Mouse (Mus musculus): ENCODE data around the gene Gtpbp3. TPM values are rescaled to one million over a fixed set of nuclear protein-coding genes. Genes with fewer than 3 reads are reported as not detected.
"Not testable (repeated sequence)": the region's sequence is repeated elsewhere in the genome, so short reads cannot be mapped to it uniquely, and the experiment has no call there.

The Gtpbp3 gene
- total and polyA plus RNA-seq, 3 experiments, result 49.4 to 50.1 TPM; not detected in 1

GRCm38 (mm10) chr8:71530735-71531467 is 43.0 kb downstream of the Gtpbp3 start:
- not testable (repeated sequence) for H3K9me3 ChIP-seq (replicated peaks; ENCODE audit: insufficient read depth, low read length); H3K79me2 ChIP-seq (ENCODE audit: control insufficient read depth, insufficient read depth, low read length, poor library complexity); H3K4me1 ChIP-seq (ENCODE audit: control insufficient read depth in 1 of 2, insufficient read depth in 2 of 2, low read length in 2 of 2); H3K4me3 ChIP-seq (ENCODE audit: control insufficient read depth in 1 of 2, insufficient read depth in 1 of 2, low read depth in 2 of 2, low read length in 2 of 2); H3K9ac ChIP-seq (ENCODE audit: control insufficient read depth, low read depth, low read length, poor library complexity, severe bottlenecking); H3K27me3 ChIP-seq (ENCODE audit: control insufficient read depth in 1 of 2, insufficient read depth in 2 of 2, low read length in 2 of 2); H3K36me3 ChIP-seq (ENCODE audit: control insufficient read depth in 1 of 2, insufficient read depth in 2 of 2, low read length in 2 of 2); H3K27ac ChIP-seq (ENCODE audit: control insufficient read depth, low read depth, low read length)
- DNase-seq (ENCODE audit: low read depth, low spot score), result peak; percentile 67
- TF ChIP-seq RAD21 (IDR thresholded peaks at IDR 0.05; ENCODE audit: low read depth, low read length), result peak; percentile 15
- TF ChIP-seq SMC3 (IDR thresholded peaks at IDR 0.05; ENCODE audit: low read depth, low read length), result peak; percentile 61
- peak; percentile 54 to 71 (median 58) for TF ChIP-seq CTCF (IDR thresholded peaks at IDR 0.05 in 2 of 3, conservative IDR thresholded peaks at IDR 0.05 in 1 of 3; ENCODE audit: control insufficient read depth in 1 of 3, insufficient read depth in 1 of 3, low read depth in 2 of 3, low read length in 3 of 3, poor library complexity in 1 of 3, severe bottlenecking in 1 of 3)
- peak; percentile 75 for TF ChIP-seq GATA1 (IDR thresholded peaks at IDR 0.05; ENCODE audit: low read depth, low read length)

GRCm38 (mm10) chr8:71534263-71534810 is 46.4 kb downstream of the Gtpbp3 start:
- DNase-seq (ENCODE audit: low read depth, low spot score), result no peak
- H3K4me3 ChIP-seq (ENCODE audit: control insufficient read depth in 1 of 2, insufficient read depth in 1 of 2, low read depth in 2 of 2, low read length in 2 of 2), result no peak overlapping the region
- TF ChIP-seq CTCF (IDR thresholded peaks at IDR 0.05 in 2 of 3, conservative IDR thresholded peaks at IDR 0.05 in 1 of 3; ENCODE audit: control insufficient read depth in 1 of 3, insufficient read depth in 1 of 3, low read depth in 2 of 3, low read length in 3 of 3, poor library complexity in 1 of 3, severe bottlenecking in 1 of 3), result peak in 2 of 3 experiments; percentile 25 to 31; a peak in 3 of 6 replicates
- TF ChIP-seq HCFC1 (IDR thresholded peaks at IDR 0.05; ENCODE audit: low read depth, low read length), result no peak
- TF ChIP-seq TBP (IDR thresholded peaks at IDR 0.05; ENCODE audit: low read depth, low read length), result no peak
- peaks cover 1% of the 10 kb centered on the region for H3K79me2 ChIP-seq (ENCODE audit: control insufficient read depth, insufficient read depth, low read length, poor library complexity)
- peaks cover 0 to 3% of the 10 kb centered on the region in 2 experiments; a peak in 1 of 4 replicates for H3K36me3 ChIP-seq (ENCODE audit: control insufficient read depth in 1 of 2, insufficient read depth in 2 of 2, low read length in 2 of 2)
- H3K27ac ChIP-seq (ENCODE audit: control insufficient read depth, low read depth, low read length), result no peak overlapping the region
- H3K27me3 ChIP-seq (ENCODE audit: control insufficient read depth in 1 of 2, insufficient read depth in 2 of 2, low read length in 2 of 2), result no peaks in the 10 kb centered on the region
- peaks cover 0 to 8% of the 10 kb centered on the region in 2 experiments; a peak in 2 of 4 replicates for H3K4me1 ChIP-seq (ENCODE audit: control insufficient read depth in 1 of 2, insufficient read depth in 2 of 2, low read length in 2 of 2)
- no peak overlapping the region for H3K9ac ChIP-seq (ENCODE audit: control insufficient read depth, low read depth, low read length, poor library complexity, severe bottlenecking)
- H3K9me3 ChIP-seq (replicated peaks; ENCODE audit: insufficient read depth, low read length), result no peaks in the 10 kb centered on the region

GRCm38 (mm10) chr8:71535663-71536062 is 47.8 kb downstream of the Gtpbp3 start:
- no peaks in the 10 kb centered on the region for H3K9me3 ChIP-seq (replicated peaks; ENCODE audit: insufficient read depth, low read length)
- peaks cover 0 to 3% of the 10 kb centered on the region in 2 experiments; a peak in 1 of 4 replicates for H3K36me3 ChIP-seq (ENCODE audit: control insufficient read depth in 1 of 2, insufficient read depth in 2 of 2, low read length in 2 of 2)
- no peak overlapping the region for H3K4me3 ChIP-seq (ENCODE audit: control insufficient read depth in 1 of 2, insufficient read depth in 1 of 2, low read depth in 2 of 2, low read length in 2 of 2)
- H3K27ac ChIP-seq (ENCODE audit: control insufficient read depth, low read depth, low read length), result no peak overlapping the region
- DNase-seq (ENCODE audit: low read depth, low spot score), result no peak
- peaks cover 0 to 8% of the 10 kb centered on the region in 2 experiments; a peak in 2 of 4 replicates for H3K4me1 ChIP-seq (ENCODE audit: control insufficient read depth in 1 of 2, insufficient read depth in 2 of 2, low read length in 2 of 2)
- no peaks in the 10 kb centered on the region for H3K27me3 ChIP-seq (ENCODE audit: control insufficient read depth in 1 of 2, insufficient read depth in 2 of 2, low read length in 2 of 2)
- no peak overlapping the region for H3K9ac ChIP-seq (ENCODE audit: control insufficient read depth, low read depth, low read length, poor library complexity, severe bottlenecking)
- H3K79me2 ChIP-seq (ENCODE audit: control insufficient read depth, insufficient read depth, low read length, poor library complexity), result peaks cover 1% of the 10 kb centered on the region
- TF ChIP-seq GATA1 (IDR thresholded peaks at IDR 0.05; ENCODE audit: low read depth, low read length) (no peak), BHLHE40 (IDR thresholded peaks at IDR 0.05; ENCODE audit: borderline replicate concordance, low read depth, low read length) (no peak), POLR2AphosphoS2 (IDR thresholded peaks at IDR 0.05; ENCODE audit: low read length) (no peak), NELFE (IDR thresholded peaks at IDR 0.05; ENCODE audit: low read depth, low read length) (no peak), MYB (IDR thresholded peaks at IDR 0.05; ENCODE audit: low read depth, low read length) (no peak), MAZ (IDR thresholded peaks at IDR 0.05; ENCODE audit: low read depth, low read length) (no peak), ZMIZ1 (IDR thresholded peaks at IDR 0.05; ENCODE audit: low read depth, low read length) (no peak), EP300 (IDR thresholded peaks at IDR 0.05; ENCODE audit: low read depth in 1 of 2, low read length in 2 of 2) (no peak), CHD2 (IDR thresholded peaks at IDR 0.05; ENCODE audit: low read length) (no peak), ZNF384 (IDR thresholded peaks at IDR 0.05; ENCODE audit: low read depth, low read length) (no peak), SIN3A (IDR thresholded peaks at IDR 0.05; ENCODE audit: low read length) (no peak), CHD1 (IDR thresholded peaks at IDR 0.05; ENCODE audit: low read depth, low read length) (no peak)

All from MEL (cell line).